Mouse (Mus musculus) heart, embryonic 16.5 days (tissue): Measurements from ENCODE around the gene Bcr. TPM values are rescaled to one million over a fixed set of nuclear protein-coding genes. Genes with fewer than 3 reads are reported as not detected.
A peak's percentile ranks its signal among the peaks of the same experiment; 100 is the strongest.

Experiments
- ATAC-seq: fragments of 200-750 bp; cut with Nextera tagmentation; replicated peaks from 2 replicates; pipeline ENCODE4 v1.8.0; 2017; ENCODE audit warnings: moderate number of reproducible peaks; ENCODE audit not compliant: insufficient read depth, low FRiP score; ENCODE audit errors: extremely low read depth
- H3K27ac ChIP-seq: fragments of 300-500 bp; sonication (generic); 2 replicates; pipeline ENCODE4 v1.5.1; 2014; ENCODE audit warnings: mild to moderate bottlenecking, low read length, control low read depth, moderate library complexity
- H3K27me3 ChIP-seq: fragments of 300-500 bp; sonication (generic); 2 replicates; pipeline ENCODE4 v1.6.1; 2014; ENCODE audit warnings: low read length, mixed read lengths; ENCODE audit not compliant: control insufficient read depth, insufficient read depth
- H3K36me3 ChIP-seq: fragments of 300-500 bp; sonication (generic); 2 replicates; pipeline ENCODE4 v1.6.1; 2014; ENCODE audit not compliant: control insufficient read depth, insufficient read depth
- H3K4me1 ChIP-seq: fragments of 300-500 bp; sonication (generic); 2 replicates; pipeline ENCODE4 v1.6.1; 2014; ENCODE audit warnings: low read length, mixed read lengths; ENCODE audit not compliant: control insufficient read depth, insufficient read depth
- H3K4me2 ChIP-seq: fragments of 300-500 bp; sonication (generic); 2 replicates; pipeline ENCODE4 v1.6.1; 2014; ENCODE audit warnings: low read depth, mild to moderate bottlenecking, control low read depth, low read length
- H3K4me3 ChIP-seq: fragments of 300-500 bp; sonication (generic); 2 replicates; pipeline ENCODE4 v1.5.1; 2014; ENCODE audit warnings: mild to moderate bottlenecking, control low read depth, low read length
- H3K9ac ChIP-seq: fragments of 300-500 bp; sonication (generic); 2 replicates; pipeline ENCODE4 v1.6.1; 2014; ENCODE audit warnings: low read length, control low read depth
- H3K9me3 ChIP-seq: fragments of 300-500 bp; sonication (generic); replicated peaks from 2 replicates; pipeline ENCODE4 v1.6.1; 2016; ENCODE audit warnings: low read length; ENCODE audit not compliant: control insufficient read depth
- WGBS: fragments of 180-500 bp; shearing (Covaris S2); extraction: QIAGEN DNeasy Blood & Tissue Kit; methylation state at CpG from one replicate; pipeline ENCODE4 v1.1.7; 2014; 5-methylcytosine and 5-hydroxymethylcytosine counted together
- polyA plus RNA-seq: library from polyadenylated mRNA; unstranded; fragments of >200 nt; fragmentation: Nextera tagmentation; extraction: Ambion mirVana; gene quantifications from 2 replicates; pipeline ENCODE4 v1.2.1, GENCODE M21; 2015

Gene Bcr
- polyA plus RNA-seq, 1 experiment from 2014 or later = 9.8 TPM

GRCm38 (mm10) chr10:75146001-75146400 is 85.6 kb downstream of the Bcr start:
- Histone ChIP-seq H3K27ac (no peak overlapping the region), H3K9ac (no peak overlapping the region), H3K36me3 (peaks cover 7% of the 10 kb centered on the region; the same call in 1 of the 2 replicates), H3K9me3 (no peaks in the 10 kb centered on the region), H3K4me1 (peaks cover 4% of the 10 kb centered on the region), H3K27me3 (peaks cover 23% of the 10 kb centered on the region), H3K4me2 (no peak overlapping the region), H3K4me3 (no peak overlapping the region)
- 77% methylated on average over 4 of the region's 4 CpGs for WGBS
- ATAC-seq = peak; percentile 58; the same call in 1 of the 2 replicates

- H3K36me3 ChIP-seq = 0 out of 2 replicates have a peak, but pooled peaks cover 6% of the 10 kb centered on the region
- no peak overlapping the region for H3K4me2 ChIP-seq
- 86% methylated on average over 10 of the region's 10 CpGs for WGBS
These were observed 86.2 kb downstream of the Bcr start for GRCm38 (mm10) chr10:75146619-75147018.

GRCm38 (mm10) chr10:75148295-75148694 is 87.9 kb downstream of the Bcr start:
- Histone ChIP-seq H3K27me3 (peaks cover 23% of the 10 kb centered on the region), H3K4me3 (no peak overlapping the region), H3K9ac (no peak overlapping the region), H3K4me1 (peaks cover 6% of the 10 kb centered on the region), H3K4me2 (no peak overlapping the region), H3K9me3 (no peaks in the 10 kb centered on the region), H3K36me3 (0 out of 2 replicates have a peak, but pooled peaks cover 2% of the 10 kb centered on the region), H3K27ac (no peak overlapping the region)
- 60% methylated on average over 6 of the region's 6 CpGs for WGBS
- ATAC-seq = no peak

More at GRCm38 (mm10) chr10:75146619-75147018, 86.2 kb downstream of the Bcr start:
- Histone ChIP-seq H3K27ac (no peak overlapping the region), H3K9ac (no peak overlapping the region), H3K4me3 (no peak overlapping the region), H3K4me1 (peaks cover 6% of the 10 kb centered on the region), H3K27me3 (peaks cover 23% of the 10 kb centered on the region), H3K9me3 (no peaks in the 10 kb centered on the region)
- ATAC-seq = no peak

GRCm38 (mm10) chr10:75150361-75150760 is 90.0 kb downstream of the Bcr start:
- H3K27ac ChIP-seq = no peak overlapping the region
- ATAC-seq = no peak
- no peak overlapping the region for H3K4me2 ChIP-seq
- WGBS = 78% methylated on average over 5 of the region's 5 CpGs
- H3K27me3 ChIP-seq = peaks cover 22% of the 10 kb centered on the region
- H3K9ac ChIP-seq = no peak overlapping the region
- H3K4me1 ChIP-seq = peaks cover 6% of the 10 kb centered on the region
- no peak overlapping the region for H3K4me3 ChIP-seq
- H3K36me3 ChIP-seq = peaks cover 8% of the 10 kb centered on the region; the same call in 1 of the 2 replicates
- no peaks in the 10 kb centered on the region for H3K9me3 ChIP-seq

- H3K27me3 ChIP-seq = peaks cover 22% of the 10 kb centered on the region
- peak overlapping the region; percentile 24; the same call in 1 of the 2 replicates for H3K27ac ChIP-seq
These were observed 90.9 kb downstream of the Bcr start for GRCm38 (mm10) chr10:75151311-75151710.

GRCm38 (mm10) chr10:75156835-75157234 is 96.4 kb downstream of the Bcr start:
- Histone ChIP-seq H3K36me3 (peaks cover 18% of the 10 kb centered on the region), H3K4me2 (no peak overlapping the region), H3K9me3 (no peaks in the 10 kb centered on the region), H3K4me3 (no peak overlapping the region), H3K27ac (no peak overlapping the region), H3K27me3 (0 out of 2 replicates have a peak, but pooled peaks cover 2% of the 10 kb centered on the region), H3K4me1 (no peaks in the 10 kb centered on the region), H3K9ac (no peak overlapping the region)
- no peak for ATAC-seq
- 80% methylated on average over 6 of the region's 6 CpGs for WGBS

More at GRCm38 (mm10) chr10:75151311-75151710, 90.9 kb downstream of the Bcr start:
- Histone ChIP-seq H3K4me3 (no peak overlapping the region), H3K9ac (no peak overlapping the region), H3K9me3 (no peaks in the 10 kb centered on the region), H3K4me2 (no peak overlapping the region), H3K4me1 (peaks cover 6% of the 10 kb centered on the region), H3K36me3 (peaks cover 8% of the 10 kb centered on the region; the same call in 1 of the 2 replicates)
- ATAC-seq = peak; percentile 90

- no peaks in the 10 kb centered on the region for H3K9me3 ChIP-seq
- H3K36me3 ChIP-seq = peaks cover 24% of the 10 kb centered on the region
- ATAC-seq = no peak
- H3K4me1 ChIP-seq = no peaks in the 10 kb centered on the region
- no peak overlapping the region for H3K27ac ChIP-seq
- 0 out of 2 replicates have a peak, but pooled peaks cover 2% of the 10 kb centered on the region for H3K27me3 ChIP-seq
- WGBS = 71% methylated on average over 8 of the region's 8 CpGs
- H3K9ac ChIP-seq = no peak overlapping the region
- no peak overlapping the region for H3K4me2 ChIP-seq
- no peak overlapping the region for H3K4me3 ChIP-seq
These were observed 97.3 kb downstream of the Bcr start for GRCm38 (mm10) chr10:75157713-75158112.

GRCm38 (mm10) chr10:75158356-75158755 is 98.0 kb downstream of the Bcr start:
- 52% methylated on average over 1 of the region's 1 CpGs for WGBS
- H3K27me3 ChIP-seq = 0 out of 2 replicates have a peak, but pooled peaks cover 2% of the 10 kb centered on the region
- H3K27ac ChIP-seq = no peak overlapping the region
- no peaks in the 10 kb centered on the region for H3K9me3 ChIP-seq
- H3K4me1 ChIP-seq = no peaks in the 10 kb centered on the region
- H3K9ac ChIP-seq = no peak overlapping the region
- H3K4me3 ChIP-seq = no peak overlapping the region
- H3K36me3 ChIP-seq = peaks cover 29% of the 10 kb centered on the region
- ATAC-seq = no peak
- H3K4me2 ChIP-seq = no peak overlapping the region

GRCm38 (mm10) chr10:75160171-75160900 is 99.9 kb downstream of the Bcr start:
- H3K4me3 ChIP-seq = no peak overlapping the region
- H3K4me1 ChIP-seq = no peaks in the 10 kb centered on the region
- ATAC-seq = no peak
- WGBS = 85% methylated on average over 10 of the region's 10 CpGs
- no peak overlapping the region for H3K4me2 ChIP-seq
- H3K9me3 ChIP-seq = no peaks in the 10 kb centered on the region
- H3K36me3 ChIP-seq = peaks cover 29% of the 10 kb centered on the region
- no peak overlapping the region for H3K9ac ChIP-seq
- H3K27ac ChIP-seq = no peak overlapping the region
- 0 out of 2 replicates have a peak, but pooled peaks cover 2% of the 10 kb centered on the region for H3K27me3 ChIP-seq
